Mouse (Mus musculus): ENCODE data around the gene Rb1.

The Rb1 gene

DNA sequence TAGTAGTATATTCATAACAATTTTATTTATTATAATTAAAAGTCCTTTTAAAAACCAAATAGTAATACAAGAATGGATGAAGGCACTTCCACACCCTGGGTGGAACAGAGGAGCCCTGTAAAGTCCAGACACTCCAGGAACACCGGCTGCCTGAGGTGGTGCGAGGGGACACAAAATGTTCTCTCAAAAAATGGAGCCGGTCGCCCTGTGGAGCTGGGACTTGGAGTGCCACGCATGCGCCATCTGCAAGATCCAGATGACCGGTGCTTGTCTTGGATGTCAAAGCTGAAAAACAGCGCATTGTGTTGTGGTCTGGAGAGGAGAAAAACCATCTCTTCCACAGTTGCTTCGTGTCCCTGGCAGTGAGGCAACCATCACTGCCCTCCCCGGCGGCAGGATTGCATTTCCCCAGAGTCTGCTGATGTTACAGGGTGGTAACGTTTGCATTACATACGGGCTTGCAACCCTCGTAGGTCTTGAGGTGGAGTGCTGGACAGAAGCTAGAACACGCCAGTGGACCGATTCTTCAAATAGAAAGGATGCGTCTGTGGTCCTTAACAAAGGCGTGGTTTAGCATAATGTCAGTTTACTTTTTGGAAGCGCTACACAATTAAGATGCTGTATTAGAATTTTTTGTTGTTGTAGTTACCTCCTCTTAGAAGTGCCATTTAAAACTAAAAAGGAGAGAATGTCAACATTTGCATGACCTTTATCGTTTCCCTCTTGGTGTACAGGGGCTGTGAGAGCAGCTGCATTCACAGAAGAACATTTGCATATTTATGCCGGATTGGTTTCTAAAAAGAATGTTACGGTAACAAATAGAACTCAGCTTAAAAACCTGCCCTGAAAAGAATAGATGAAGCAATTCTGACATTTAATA lies 9.5 kb upstream of the Rb1 start:
- no peak for DNase-seq

DNA sequence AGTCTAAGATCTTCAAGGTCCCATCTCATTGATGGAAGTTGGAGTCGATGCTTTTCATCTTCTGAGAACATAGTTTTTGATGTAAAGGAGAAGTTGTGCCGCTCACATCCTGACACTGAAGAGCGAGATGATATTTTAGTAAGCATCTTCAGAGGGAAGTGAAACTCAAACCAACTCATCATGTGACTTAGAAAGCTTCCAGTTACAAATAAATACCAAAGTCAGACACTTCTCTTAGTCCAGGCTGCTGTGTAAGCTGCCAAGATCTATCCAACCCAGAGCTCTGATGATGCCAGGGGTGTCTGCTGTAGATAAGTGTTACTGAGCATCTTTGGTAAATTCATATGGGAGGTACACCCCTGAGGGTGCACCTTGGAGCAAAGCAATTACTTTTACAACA lies 8.3 kb upstream of the Rb1 start:
- no peak for DNase-seq

- DNase-seq, result no peak
Observed at GRCm38 (mm10) chr14:73331386-73331785, 5.8 kb upstream of the Rb1 start.

DNA sequence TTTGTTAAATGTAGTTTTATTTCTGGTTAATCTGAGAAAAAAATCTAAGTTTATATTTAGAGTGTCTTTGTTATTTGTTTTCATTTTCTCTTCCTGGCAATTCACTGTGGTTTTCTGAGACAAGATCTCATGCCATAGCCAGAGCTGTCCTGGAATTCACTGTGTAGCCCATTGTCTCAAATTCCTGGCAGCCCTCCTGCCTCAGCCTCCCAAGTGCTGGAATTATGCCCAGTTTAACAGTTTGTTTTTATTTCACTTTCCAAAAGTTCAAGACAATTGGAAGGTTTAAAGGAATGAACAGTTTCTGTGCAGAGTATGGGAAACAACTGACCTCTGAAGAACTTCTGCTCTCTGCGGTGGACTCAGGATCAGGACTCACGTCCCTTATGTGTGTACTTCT lies 4.2 kb upstream of the Rb1 start:
- DNase-seq, result no peak

GRCm38 (mm10) chr14:73326511-73326910 lies 889 bp upstream of the Rb1 start:
- DNase-seq, result no peak

- DNase-seq, result peak; percentile 63
Observed at GRCm38 (mm10) chr14:73324634-73325455, 777 bp downstream of the Rb1 start.

GRCm38 (mm10) chr14:73323965-73324364 lies 1.7 kb downstream of the Rb1 start:
- DNase-seq, result no peak

DNA sequence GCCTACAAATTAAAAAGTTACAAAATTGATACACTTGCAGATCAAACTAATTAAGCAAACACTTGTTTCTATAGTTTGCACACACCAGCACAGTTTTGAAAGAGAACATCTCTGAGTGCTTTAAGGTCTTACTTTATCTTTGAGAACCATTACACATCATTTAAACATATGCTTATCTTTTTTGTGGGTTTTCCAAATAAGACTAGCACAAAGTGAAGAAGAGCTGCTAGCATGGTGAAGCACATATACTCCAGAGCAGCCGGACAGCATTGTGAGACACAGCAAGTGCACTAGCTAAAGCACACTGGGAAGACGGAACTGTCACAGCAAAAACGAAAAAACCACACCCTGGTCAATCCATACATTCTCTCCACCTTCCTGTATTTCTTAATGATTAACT lies 3.5 kb downstream of the Rb1 start:
- no peak for DNase-seq

DNA sequence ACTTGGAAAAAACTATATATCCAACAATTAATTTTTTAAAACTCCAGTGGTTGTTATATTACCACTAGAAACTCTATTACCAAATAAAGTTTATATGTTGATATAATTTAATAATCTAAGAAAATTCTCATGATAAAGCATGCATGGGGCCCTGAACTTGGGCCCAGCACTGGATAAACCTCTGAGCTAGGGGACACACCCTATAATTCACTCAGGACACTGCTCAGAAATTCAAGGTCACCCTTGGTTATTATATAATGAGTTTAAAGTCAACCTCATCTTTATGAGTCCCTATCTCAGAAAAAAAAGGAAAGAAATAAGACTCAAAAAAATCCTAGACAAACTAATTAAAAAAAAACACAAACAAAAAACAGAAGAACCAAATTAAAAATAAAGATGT lies 8.7 kb downstream of the Rb1 start:
- DNase-seq, result no peak

GRCm38 (mm10) chr14:73313864-73314263 lies 11.8 kb downstream of the Rb1 start:
- DNase-seq, result no peak

GRCm38 (mm10) chr14:73313396-73313795 lies 12.2 kb downstream of the Rb1 start:
- DNase-seq, result no peak

DNA sequence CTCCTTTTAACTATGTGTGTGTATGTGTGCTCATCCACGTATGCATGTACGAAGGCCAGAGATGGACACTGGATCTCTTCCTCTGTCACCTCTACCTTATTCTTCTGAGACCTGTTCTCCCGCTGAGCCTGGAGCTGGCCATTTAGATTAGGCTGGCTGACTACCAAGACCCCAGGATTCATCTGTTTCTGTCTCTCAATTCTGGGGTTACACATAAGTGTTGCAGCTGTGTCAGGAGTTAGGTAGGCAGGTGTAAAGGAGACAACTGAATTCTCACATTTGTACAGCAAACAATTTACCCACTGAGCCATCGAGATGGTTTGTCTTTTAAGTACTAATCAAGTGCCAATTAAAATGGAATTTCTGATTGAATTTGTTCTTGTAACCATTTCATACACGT lies 12.7 kb downstream of the Rb1 start:
- no peak for DNase-seq

DNA sequence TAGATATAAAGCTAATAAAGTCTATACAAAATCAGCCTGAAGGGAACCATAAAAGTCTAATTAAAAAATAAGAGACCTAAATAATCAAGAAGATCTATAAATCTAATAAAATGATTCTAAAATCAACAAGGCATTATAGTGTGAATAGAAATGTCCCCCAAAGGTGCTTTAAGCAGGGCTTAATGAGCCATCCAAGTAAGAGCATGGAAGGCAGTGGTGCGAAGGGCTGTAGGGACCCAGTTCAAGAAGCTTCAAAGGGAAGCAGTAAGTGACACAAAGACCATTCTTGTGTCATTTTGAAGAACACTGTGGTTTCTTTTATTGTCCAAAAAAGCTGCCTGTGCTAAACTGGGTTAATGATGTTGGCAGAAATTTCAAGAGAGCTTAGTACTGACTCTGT lies 18.1 kb downstream of the Rb1 start:
- DNase-seq, result no peak

- DNase-seq, result peak; percentile 33
Observed at GRCm38 (mm10) chr14:73303193-73303592, 22.4 kb downstream of the Rb1 start.

GRCm38 (mm10) chr14:73301856-73302255 lies 23.8 kb downstream of the Rb1 start:
- DNase-seq, result no peak

DNA sequence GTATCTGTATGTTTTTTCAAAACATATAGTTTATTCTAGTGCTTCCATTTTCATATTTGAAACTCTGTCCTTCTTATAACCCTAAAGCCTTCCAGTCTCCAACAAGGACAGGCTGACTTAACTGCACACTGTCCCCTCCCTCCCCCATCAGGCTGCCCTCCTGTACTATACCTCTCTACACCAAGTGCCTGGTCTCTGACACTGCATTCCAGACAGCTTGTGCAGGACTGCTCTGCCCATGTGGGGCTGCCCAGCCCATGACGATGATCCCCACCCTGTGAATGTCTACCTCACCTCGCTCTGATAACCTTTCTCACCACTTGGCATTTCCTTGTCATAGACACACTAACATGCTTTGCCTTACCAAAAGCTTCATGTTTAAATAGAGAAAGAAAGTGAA lies 30.1 kb downstream of the Rb1 start:
- no peak for DNase-seq

GRCm38 (mm10) chr14:73293616-73294015 lies 32.0 kb downstream of the Rb1 start:
- DNase-seq, result no peak

DNA sequence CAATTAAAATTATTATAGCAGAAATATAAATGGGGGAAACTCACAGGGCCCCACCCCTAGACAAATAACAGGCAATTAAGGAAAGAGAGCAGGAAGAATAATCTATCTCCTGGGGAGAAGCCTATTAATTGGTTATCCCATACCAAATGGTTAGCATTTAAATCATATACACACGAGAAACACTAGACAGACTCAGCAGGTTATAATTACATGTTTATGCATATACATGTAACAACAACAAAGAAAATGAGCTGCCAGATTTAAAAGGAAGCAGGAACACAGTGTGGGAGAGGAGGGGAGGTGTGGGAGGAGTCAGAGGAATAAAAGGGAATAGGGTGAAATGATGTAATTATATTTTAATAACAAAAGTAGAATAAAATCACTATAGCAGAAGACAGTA lies 33.2 kb downstream of the Rb1 start:
- DNase-seq, result no peak

GRCm38 (mm10) chr14:73289915-73290314 lies 35.7 kb downstream of the Rb1 start:
- DNase-seq, result no peak

DNA sequence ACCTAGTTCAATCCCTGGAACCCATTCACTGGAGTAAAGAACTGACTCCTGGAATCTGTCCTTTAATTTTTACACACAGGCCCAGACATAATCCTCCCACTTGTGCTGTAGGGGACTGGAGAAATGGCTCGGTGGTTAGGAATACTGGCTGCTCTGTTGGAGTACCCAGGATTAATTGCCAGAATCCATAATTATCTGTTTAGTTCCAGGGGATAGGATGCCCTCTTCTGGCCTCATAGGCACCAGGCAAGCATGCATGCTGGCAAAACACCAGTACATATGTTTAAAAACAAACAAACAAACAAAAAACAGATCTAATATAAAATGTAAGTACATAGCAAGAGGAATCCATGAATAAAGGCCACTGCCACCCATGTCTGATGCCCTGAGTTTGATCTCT lies 44.6 kb downstream of the Rb1 start:
- DNase-seq, result peak; percentile 18

- DNase-seq, result no peak
Observed at GRCm38 (mm10) chr14:73279096-73279495, 46.5 kb downstream of the Rb1 start.

DNA sequence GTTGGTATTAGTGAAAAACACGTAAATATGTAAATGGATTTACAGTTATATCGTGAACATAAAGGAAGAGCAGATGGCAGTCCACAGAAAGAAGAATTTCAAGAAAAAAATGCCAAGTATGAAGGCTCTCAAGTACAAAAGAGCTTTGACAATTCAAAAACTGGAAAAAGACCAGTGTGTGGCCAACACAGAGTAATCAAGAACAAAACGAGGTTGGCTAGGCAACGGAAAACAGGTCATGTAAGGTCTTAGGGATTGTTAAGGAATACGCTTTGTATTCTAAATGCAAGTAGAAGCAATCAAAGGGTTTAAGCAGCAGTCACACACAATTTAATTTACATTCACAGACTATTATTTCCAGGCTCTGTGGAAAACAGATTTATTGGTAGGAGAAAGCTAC lies 53.8 kb downstream of the Rb1 start:
- no peak for DNase-seq

GRCm38 (mm10) chr14:73266166-73266565 lies 59.5 kb downstream of the Rb1 start:
- no peak for DNase-seq

DNA sequence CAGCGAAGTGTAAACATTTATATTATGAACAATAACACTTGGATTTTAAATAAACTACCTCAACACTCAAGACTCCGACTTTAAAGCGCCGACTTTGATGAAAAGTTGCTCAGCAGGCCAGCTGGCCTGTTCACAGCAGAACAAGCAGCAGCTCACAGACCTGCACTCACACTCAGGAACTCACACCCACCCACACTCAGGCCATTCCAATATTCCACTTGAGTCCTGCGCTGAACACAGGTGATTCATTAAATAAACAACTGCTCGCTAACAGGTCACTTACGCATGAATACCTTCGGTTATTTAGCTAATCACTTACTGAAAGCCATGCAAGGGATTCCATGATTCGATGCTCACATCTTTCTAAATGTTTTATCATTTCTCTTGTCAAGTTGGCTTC lies 63.4 kb downstream of the Rb1 start:
- DNase-seq, result no peak

All from kidney, adult 18-20 months (tissue).